ENCODE assay signal across 8 mouse cellular contexts in the genomic region with DNA sequence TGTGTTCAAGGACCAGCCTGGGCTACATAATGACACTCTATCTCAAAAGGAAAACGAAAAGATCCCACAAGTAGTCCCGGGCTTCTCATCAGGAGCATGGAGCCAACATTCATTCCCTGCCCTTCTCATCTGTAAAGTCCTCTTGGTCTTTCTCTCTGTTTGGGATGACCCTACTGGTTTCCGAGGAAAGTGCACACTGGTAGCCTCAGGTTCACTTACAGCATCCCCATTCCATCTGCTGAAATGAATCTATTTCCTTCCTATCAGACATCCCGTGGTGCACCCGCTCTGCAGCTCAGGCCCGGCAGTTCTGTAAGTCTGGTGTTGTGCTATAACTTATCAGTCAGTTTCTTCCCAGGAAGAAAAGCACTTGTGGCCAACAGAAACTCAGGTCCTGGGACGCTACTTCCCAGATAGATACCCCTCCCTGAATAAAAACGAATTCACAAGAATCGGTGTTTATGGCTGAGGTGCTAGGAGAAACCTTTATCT. TPM values are rescaled to one million over a fixed set of nuclear protein-coding genes. Genes with fewer than 3 reads are reported as not detected.
DNase-seq lines count a peak whose midpoint lies in the region; ATAC-seq and TF ChIP-seq lines count a peak whose summit lies in the region.

No protein-coding gene starts in this region.

- H3K4me1 ChIP-seq in heart, embryonic 12.5 days (replicated peaks): peaks cover 43% of the 10 kb centered on the region
- peaks cover 15% of the 10 kb centered on the region for H3K4me1 ChIP-seq in cortical plate, adult 2 months (ENCODE audit: control insufficient read depth, insufficient read depth, low read length)
- peaks cover 26% of the 10 kb centered on the region for H3K4me1 ChIP-seq in intestine, embryonic 15.5 days (replicated peaks)
- peaks cover 62% of the 10 kb centered on the region for H3K4me1 ChIP-seq in neural tube, embryonic 13.5 days (replicated peaks)
- peaks cover 22% of the 10 kb centered on the region for H3K4me1 ChIP-seq in kidney, embryonic 16.5 days (ENCODE audit: insufficient read depth, low read length)

- no peak for TF ChIP-seq POLR2A in cortical plate, adult 2 months (IDR thresholded peaks at IDR 0.05; ENCODE audit: extremely low read depth, insufficient read depth, low read length)

- 55% methylated on average over 9 of the region's 9 CpGs for WGBS in heart, embryonic 12.5 days
- 70% methylated on average over 9 of the region's 9 CpGs for WGBS in intestine, embryonic 15.5 days
- 68% methylated on average over 9 of the region's 9 CpGs for WGBS in neural tube, embryonic 13.5 days
- 80% methylated on average over 9 of the region's 9 CpGs for WGBS in kidney, embryonic 16.5 days

- intact Hi-C loops in heart, postnatal 36 days (cut with DNase I): loop anchor here (10.0 kb wide), 3 partner anchors 401 to 591 kb away; a partner anchor contains a TSS

- H3K27me3 ChIP-seq in heart, embryonic 12.5 days (replicated peaks): no peaks in the 10 kb centered on the region
- H3K27me3 ChIP-seq in intestine, embryonic 15.5 days (replicated peaks): no peaks in the 10 kb centered on the region
- H3K27me3 ChIP-seq in neural tube, embryonic 13.5 days: no peaks in the 10 kb centered on the region
- H3K27me3 ChIP-seq in kidney, embryonic 16.5 days (ENCODE audit: insufficient read depth, low read length): no peaks in the 10 kb centered on the region

- no peak for TF ChIP-seq CTCF in cortical plate, adult 2 months (IDR thresholded peaks at IDR 0.05; ENCODE audit: extremely low read depth, insufficient read depth, low read length)

- H3K36me3 ChIP-seq in heart, embryonic 12.5 days: no peaks in the 10 kb centered on the region
- H3K36me3 ChIP-seq in intestine, embryonic 15.5 days: no peaks in the 10 kb centered on the region
- no peaks in the 10 kb centered on the region for H3K36me3 ChIP-seq in neural tube, embryonic 13.5 days
- no peaks in the 10 kb centered on the region for H3K36me3 ChIP-seq in kidney, embryonic 16.5 days (ENCODE audit: insufficient read depth, low read length)

- peak overlapping the region; percentile 94 for H3K9ac ChIP-seq in heart, embryonic 12.5 days
- H3K9ac ChIP-seq in intestine, embryonic 15.5 days: no peak overlapping the region
- H3K9ac ChIP-seq in neural tube, embryonic 13.5 days: peak overlapping the region; percentile 98
- H3K9ac ChIP-seq in kidney, embryonic 16.5 days (replicated peaks; ENCODE audit: low read length): no peak overlapping the region

- H3K27ac ChIP-seq in heart, embryonic 12.5 days (ENCODE audit: poor library complexity, severe bottlenecking): no peak overlapping the region
- H3K27ac ChIP-seq in cortical plate, adult 2 months (ENCODE audit: insufficient read depth, low read length): no peak overlapping the region; the same call in 1 of the 2 replicates
- no peak overlapping the region for H3K27ac ChIP-seq in intestine, embryonic 15.5 days
- H3K27ac ChIP-seq in neural tube, embryonic 13.5 days (replicated peaks): no peak overlapping the region
- no peak overlapping the region for H3K27ac ChIP-seq in kidney, embryonic 16.5 days (ENCODE audit: low read length)

- H3K4me3 ChIP-seq in heart, embryonic 12.5 days: peak overlapping the region; percentile 93
- peak overlapping the region; percentile 90 for H3K4me3 ChIP-seq in cortical plate, adult 2 months (ENCODE audit: insufficient read depth, low read length)
- H3K4me3 ChIP-seq in intestine, embryonic 15.5 days (replicated peaks): no peak overlapping the region
- peak overlapping the region; percentile 69 for H3K4me3 ChIP-seq in neural tube, embryonic 13.5 days
- H3K4me3 ChIP-seq in kidney, embryonic 16.5 days (ENCODE audit: low read length): no peak overlapping the region

- ATAC-seq in heart, embryonic 12.5 days (ENCODE audit: insufficient number of reproducible peaks, low FRiP score): no peak
- ATAC-seq in intestine, embryonic 15.5 days: no peak
- no peak for ATAC-seq in neural tube, embryonic 13.5 days (ENCODE audit: low read depth)
- no peak for ATAC-seq in kidney, embryonic 16.5 days (ENCODE audit: low FRiP score, low TSS enrichment)

- DNase-seq in heart, postnatal 36 days: no peak
- DNase-seq in layer of hippocampus, adult 11-12 months (ENCODE audit: low spot score): no peak
- DNase-seq in gastrocnemius, postnatal 10 days: no peak

- peak overlapping the region; percentile 90 for H3K4me2 ChIP-seq in heart, embryonic 12.5 days
- peak overlapping the region; percentile 81 for H3K4me2 ChIP-seq in intestine, embryonic 15.5 days (replicated peaks)
- H3K4me2 ChIP-seq in neural tube, embryonic 13.5 days: peak overlapping the region; percentile 84
- no peak overlapping the region for H3K4me2 ChIP-seq in kidney, embryonic 16.5 days (replicated peaks; ENCODE audit: low read depth, low read length)

- H3K9me3 ChIP-seq in heart, embryonic 12.5 days (replicated peaks): no peaks in the 10 kb centered on the region
- no peaks in the 10 kb centered on the region for H3K9me3 ChIP-seq in intestine, embryonic 15.5 days
- H3K9me3 ChIP-seq in neural tube, embryonic 13.5 days: no peaks in the 10 kb centered on the region
- no peaks in the 10 kb centered on the region for H3K9me3 ChIP-seq in kidney, embryonic 16.5 days (ENCODE audit: low read length)

RNA-seq across cellular contexts. Expression of a gene that starts 3.2 kb away (rescaled TPM):
- 17.7 and 18.0 TPM in 2 replicates for polyA plus RNA-seq in heart, embryonic 12.5 days (2016; fragmentation: Nextera tagmentation; extraction: Ambion mirVana)
- total RNA-seq in heart, postnatal 36 days (2021): 10 to 100 TPM; 80.3 to 91.1 TPM
- 63.7 and 66.4 TPM in 2 replicates for polyA plus RNA-seq in cortical plate, adult 2 months (2012; rRNA removed)
- polyA plus RNA-seq in intestine, embryonic 15.5 days (2015; fragmentation: Nextera tagmentation; extraction: Ambion mirVana): 12.4 and 13.1 TPM in 2 replicates
- 18.8 and 18.9 TPM in 2 replicates for polyA plus RNA-seq in neural tube, embryonic 13.5 days (2015; fragmentation: Nextera tagmentation; extraction: Ambion mirVana)
- total RNA-seq in gastrocnemius, postnatal 10 days (2021): 10 to 100 TPM; 94.3 to 96.4 TPM
- 8.4 and 9.5 TPM in 2 replicates for polyA plus RNA-seq in kidney, embryonic 16.5 days (2015; fragmentation: Nextera tagmentation; extraction: Ambion mirVana)

RNA-seq across cellular contexts. Expression of a gene that starts 51.5 kb away (rescaled TPM):
- not detected in 2 replicates for polyA plus RNA-seq in heart, embryonic 12.5 days (2016; fragmentation: Nextera tagmentation; extraction: Ambion mirVana)
- total RNA-seq in heart, postnatal 36 days (2021): not detected
- polyA plus RNA-seq in cortical plate, adult 2 months (2012; rRNA removed): 0.53 and 0.84 TPM in 2 replicates
- polyA plus RNA-seq in intestine, embryonic 15.5 days (2015; fragmentation: Nextera tagmentation; extraction: Ambion mirVana): 0.23 TPM in 1 of 2 replicates, not detected in the other
- 0.59 TPM in 1 of 2 replicates, not detected in the other for polyA plus RNA-seq in neural tube, embryonic 13.5 days (2015; fragmentation: Nextera tagmentation; extraction: Ambion mirVana)
- not detected for total RNA-seq in gastrocnemius, postnatal 10 days (2021)
- 0.22 and 0.45 TPM in 2 replicates for polyA plus RNA-seq in kidney, embryonic 16.5 days (2015; fragmentation: Nextera tagmentation; extraction: Ambion mirVana)

Comparison
In these comparisons a context has a peak if more than half of its experiments do, and no peak if none do; other contexts are left out.
1. H3K4me3 ChIP-seq: peak in heart, embryonic 12.5 days (single experiment), cortical plate, adult 2 months (single experiment) and neural tube, embryonic 13.5 days (single experiment); none in intestine, embryonic 15.5 days (single experiment) and kidney, embryonic 16.5 days (single experiment).
2. H3K9ac ChIP-seq: peak in heart, embryonic 12.5 days (single experiment) and neural tube, embryonic 13.5 days (single experiment); none in intestine, embryonic 15.5 days (single experiment) and kidney, embryonic 16.5 days (single experiment).